Mouse (Mus musculus) MEL (cell line): Measurements from ENCODE around the gene Tmem266.

Source experiments
- POLR2A ChIP-seq, 2 experiments: IDR thresholded peaks; 2 replicates each; pipeline ENCODE4 v1.6.1; 2011 to 2012; ENCODE audit warnings: low read length in 2 of 2, mild to moderate bottlenecking in 2 of 2, control low read depth in 1 of 2, improper control_type of control experiment in 1 of 2, low read depth in 1 of 2, moderate library complexity in 1 of 2; ENCODE audit not compliant: control insufficient read depth in 1 of 2, insufficient read depth in 1 of 2, poor library complexity in 1 of 2
- TAL1 ChIP-seq: IDR thresholded peaks from 2 replicates; pipeline ENCODE4 v1.6.1; 2012; ENCODE audit warnings: mild to moderate bottlenecking, inconsistent platforms, low read length, moderate library complexity, mixed read lengths

DNA sequence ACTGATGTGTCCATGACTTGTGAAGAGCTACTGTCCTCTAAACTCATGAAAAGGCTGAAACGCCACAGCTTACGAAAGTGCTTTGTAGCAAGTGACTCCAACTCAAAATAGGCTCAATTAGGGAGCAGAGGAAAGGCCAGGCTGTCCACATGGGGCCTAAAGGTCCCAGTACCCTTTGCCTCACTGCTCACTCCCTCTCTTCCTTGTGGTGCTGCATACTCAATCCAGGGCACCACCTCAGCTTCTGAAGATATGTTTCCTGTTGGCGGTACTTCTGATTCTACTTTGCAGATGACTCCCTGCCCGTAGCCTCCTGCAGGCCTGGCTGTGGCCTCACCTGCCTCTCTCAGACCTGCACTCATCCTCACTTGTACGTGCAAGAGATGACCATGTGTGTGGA lies 126.7 kb downstream of the Tmem266 start:
- no peak for TF ChIP-seq POLR2A (IDR thresholded peaks at IDR 0.05; ENCODE audit: control insufficient read depth in 1 of 2, insufficient read depth in 1 of 2, low read depth in 1 of 2, low read length in 2 of 2, poor library complexity in 1 of 2)
- no peak for TF ChIP-seq TAL1
